Mouse (Mus musculus): ENCODE measurements at regions not wholly inside any gene's neighbourhood (a gene's known extent, or its start where the extent isn't known, plus 50 kb on each side); places are given as distances from the start of the nearest gene placed in this dataset.

GRCm38 (mm10) chr13:34446806-34447205, 101.8 kb upstream of the Slc22a23 start:
- DNase-seq (ENCODE audit: low spot score), result no peak
- no peak overlapping the region for H3K27ac ChIP-seq

DNA sequence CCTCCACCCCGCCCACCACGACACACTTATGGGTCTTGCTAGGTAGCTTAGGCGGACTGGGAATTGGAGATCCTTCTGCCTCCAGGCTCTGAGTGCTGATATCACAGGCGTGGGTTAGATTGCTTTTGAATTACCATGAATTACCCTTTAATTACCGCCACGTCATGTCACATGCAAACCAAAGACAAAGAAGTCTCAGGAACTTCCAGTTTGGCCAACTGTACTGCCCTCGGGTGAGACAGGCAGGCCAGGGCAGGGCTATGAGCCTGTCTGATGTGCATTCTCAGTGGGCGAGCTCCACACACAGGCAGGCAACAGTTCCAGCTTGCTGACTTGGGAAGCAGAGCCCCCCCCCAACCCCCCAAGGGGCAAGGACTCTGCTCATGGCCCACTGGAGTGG, 101.3 kb upstream of the Slc22a23 start:
- 73% methylated on average over 8 of the region's 8 CpGs for WGBS
- no peaks in the 10 kb centered on the region for H3K36me3 ChIP-seq
- no peak for DNase-seq (ENCODE audit: low spot score)
- H3K4me3 ChIP-seq, result no peak overlapping the region
- no peaks in the 10 kb centered on the region for H3K27me3 ChIP-seq (ENCODE audit: low read depth, poor library complexity, severe bottlenecking)
- H3K9me3 ChIP-seq (replicated peaks), result no peaks in the 10 kb centered on the region
- no peak overlapping the region for H3K27ac ChIP-seq
- H3K4me1 ChIP-seq, result no peaks in the 10 kb centered on the region

More at GRCm38 (mm10) chr13:34446806-34447205, 101.8 kb upstream of the Slc22a23 start:
- Histone ChIP-seq H3K4me1 (no peaks in the 10 kb centered on the region), H3K36me3 (no peaks in the 10 kb centered on the region), H3K9me3 (replicated peaks) (no peaks in the 10 kb centered on the region), H3K4me3 (no peak overlapping the region), H3K27me3 (ENCODE audit: low read depth, poor library complexity, severe bottlenecking) (no peaks in the 10 kb centered on the region)

DNA sequence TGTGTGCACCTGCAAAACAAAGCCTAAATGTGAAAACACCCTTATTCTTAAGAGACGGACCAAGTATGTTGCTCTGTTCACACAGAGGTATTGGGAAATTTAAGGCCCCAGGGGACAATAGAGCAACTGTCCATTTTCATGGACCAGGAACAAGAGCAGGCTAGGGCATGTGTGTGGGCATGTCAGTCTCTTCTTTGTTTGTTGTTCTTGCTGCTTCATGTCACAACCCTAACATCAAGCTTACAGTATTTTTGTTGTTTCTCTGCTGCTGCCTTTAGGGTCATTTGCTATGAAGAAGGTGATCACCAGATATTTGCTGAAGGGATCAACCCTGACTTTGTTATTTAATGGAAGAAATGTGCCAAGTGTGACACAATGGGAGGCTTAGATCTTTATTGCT, 96.4 kb upstream of the Slc22a23 start:
- no peaks in the 10 kb centered on the region for H3K4me1 ChIP-seq
- H3K27me3 ChIP-seq (ENCODE audit: low read depth, poor library complexity, severe bottlenecking), result no peaks in the 10 kb centered on the region
- H3K36me3 ChIP-seq, result no peaks in the 10 kb centered on the region
- no peak overlapping the region for H3K4me3 ChIP-seq
- 90% methylated on average over 1 of the region's 1 CpGs for WGBS
- no peaks in the 10 kb centered on the region for H3K9me3 ChIP-seq (replicated peaks)
- no peak for DNase-seq (ENCODE audit: low spot score)
- H3K27ac ChIP-seq, result no peak overlapping the region

DNA sequence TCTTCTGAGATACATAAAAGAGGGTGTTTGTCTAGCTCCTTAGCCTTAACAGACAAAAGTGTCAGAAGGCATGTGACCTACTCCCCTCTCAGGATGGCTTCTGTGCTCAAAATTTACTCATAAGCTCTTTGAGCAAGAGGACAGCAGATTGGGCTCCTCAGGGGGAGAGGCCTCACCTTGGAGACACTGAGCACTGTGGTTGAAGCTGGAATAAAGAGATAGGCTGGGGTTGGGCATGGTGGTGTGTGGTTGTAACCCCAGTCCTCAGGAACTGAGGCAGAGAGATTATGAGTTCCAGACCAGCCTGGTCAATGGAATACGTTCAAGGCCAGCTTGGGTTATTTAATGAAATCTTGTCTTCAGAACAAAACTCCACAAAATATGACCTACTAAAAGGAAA, 82.5 kb upstream of the Slc22a23 start:
- WGBS, result 88% methylated on average over 1 of the region's 1 CpGs

GRCm38 (mm10) chr13:34424921-34425320, 79.9 kb upstream of the Slc22a23 start:
- Histone ChIP-seq H3K9me3 (replicated peaks) (no peaks in the 10 kb centered on the region), H3K27ac (no peak overlapping the region), H3K4me3 (no peak overlapping the region), H3K36me3 (no peaks in the 10 kb centered on the region), H3K4me1 (peaks cover 10% of the 10 kb centered on the region; the same call in 1 of the 2 replicates), H3K27me3 (ENCODE audit: low read depth, poor library complexity, severe bottlenecking) (no peaks in the 10 kb centered on the region)
- 75% methylated on average over 3 of the region's 3 CpGs for WGBS
- no peak for DNase-seq (ENCODE audit: low spot score)

More for the DNA sequence above, 82.5 kb upstream of the Slc22a23 start:
- no peaks in the 10 kb centered on the region for H3K4me1 ChIP-seq
- no peaks in the 10 kb centered on the region for H3K9me3 ChIP-seq (replicated peaks)
- H3K4me3 ChIP-seq, result no peak overlapping the region
- DNase-seq (ENCODE audit: low spot score), result peak; percentile 7
- H3K27me3 ChIP-seq (ENCODE audit: low read depth, poor library complexity, severe bottlenecking), result no peaks in the 10 kb centered on the region
- no peak overlapping the region for H3K27ac ChIP-seq
- H3K36me3 ChIP-seq, result no peaks in the 10 kb centered on the region

GRCm38 (mm10) chr13:34421644-34422043, 76.7 kb upstream of the Slc22a23 start:
- H3K36me3 ChIP-seq, result no peaks in the 10 kb centered on the region
- 84% methylated on average over 3 of the region's 3 CpGs for WGBS
- H3K9me3 ChIP-seq (replicated peaks), result no peaks in the 10 kb centered on the region
- no peak for DNase-seq (ENCODE audit: low spot score)
- peaks cover 10% of the 10 kb centered on the region; the same call in 1 of the 2 replicates for H3K4me1 ChIP-seq
- no peaks in the 10 kb centered on the region for H3K27me3 ChIP-seq (ENCODE audit: low read depth, poor library complexity, severe bottlenecking)
- H3K27ac ChIP-seq, result no peak overlapping the region
- no peak overlapping the region for H3K4me3 ChIP-seq

DNA sequence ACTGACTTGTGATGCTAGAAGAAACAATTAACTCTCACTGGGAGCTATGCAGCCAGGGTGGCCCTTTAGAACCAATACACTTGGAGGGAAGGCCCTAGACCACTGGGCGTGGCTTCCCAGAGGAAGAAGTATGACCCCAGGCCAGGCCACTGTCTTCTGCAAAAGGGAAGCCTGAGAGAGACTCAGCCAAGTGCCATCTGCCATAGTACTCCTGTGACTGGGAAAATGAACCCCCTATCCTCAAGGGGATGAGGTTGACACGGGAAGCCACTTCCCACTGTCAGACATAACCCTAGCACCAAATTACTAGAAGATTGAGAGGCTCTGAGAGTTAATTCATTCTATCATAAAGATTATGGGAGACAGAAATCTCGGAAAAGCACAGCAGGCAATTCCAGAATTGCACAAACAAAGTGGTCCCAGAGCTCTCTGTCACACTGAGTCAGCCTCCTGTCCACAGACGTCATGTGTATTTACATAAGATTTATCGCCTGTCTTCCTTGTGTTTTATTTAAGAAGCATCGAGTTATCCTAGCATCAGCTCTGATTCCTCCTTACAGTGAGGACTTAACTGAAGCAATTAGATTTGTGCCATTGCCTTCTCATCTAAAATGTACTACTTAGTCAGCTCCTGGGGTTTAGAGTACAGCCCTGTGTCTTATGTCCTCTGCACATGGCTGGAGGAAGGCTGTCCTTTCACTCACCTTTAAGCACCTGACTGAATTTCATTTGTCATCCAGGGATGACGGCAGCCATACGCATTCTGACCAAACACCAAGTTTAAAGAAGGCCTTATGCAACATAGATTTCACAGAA, 75.6 kb upstream of the Slc22a23 start:
- Histone ChIP-seq H3K4me1 (peaks cover 10% of the 10 kb centered on the region; the same call in 1 of the 2 replicates), H3K36me3 (no peaks in the 10 kb centered on the region), H3K4me3 (no peak overlapping the region), H3K27ac (no peak overlapping the region), H3K9me3 (replicated peaks) (no peaks in the 10 kb centered on the region), H3K27me3 (ENCODE audit: low read depth, poor library complexity, severe bottlenecking) (no peaks in the 10 kb centered on the region)
- 76% methylated on average over 8 of the region's 8 CpGs for WGBS
- no peak for DNase-seq (ENCODE audit: low spot score)

- Histone ChIP-seq H3K27me3 (ENCODE audit: low read depth, poor library complexity, severe bottlenecking) (no peaks in the 10 kb centered on the region), H3K36me3 (no peaks in the 10 kb centered on the region), H3K9me3 (replicated peaks) (no peaks in the 10 kb centered on the region), H3K27ac (no peak overlapping the region), H3K4me3 (no peak overlapping the region), H3K4me1 (peaks cover 10% of the 10 kb centered on the region; the same call in 1 of the 2 replicates)
- no peak for DNase-seq (ENCODE audit: low spot score)
- 88% methylated on average over 3 of the region's 3 CpGs for WGBS
Observed at GRCm38 (mm10) chr13:34419061-34419460, 74.1 kb upstream of the Slc22a23 start.

DNA sequence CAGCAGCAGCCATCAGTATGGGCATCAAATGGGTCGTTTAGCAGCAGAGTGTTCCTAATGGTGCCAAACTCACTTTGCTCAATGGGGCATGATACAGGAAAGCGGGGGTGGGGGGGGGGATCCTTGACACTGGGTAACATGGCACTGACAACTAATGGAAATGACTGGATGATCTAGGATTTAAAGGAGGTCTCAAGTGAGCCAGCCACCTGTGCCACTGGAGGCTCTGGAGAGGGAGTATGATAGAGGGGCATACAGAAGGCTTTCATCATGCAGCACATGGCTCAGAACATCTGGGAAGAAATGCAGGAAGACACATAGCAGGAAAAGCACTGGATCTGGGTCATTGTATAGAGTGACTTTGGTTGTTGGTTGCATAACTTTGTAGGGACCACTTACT, 71.6 kb upstream of the Slc22a23 start:
- DNase-seq (ENCODE audit: low spot score), result no peak
- Histone ChIP-seq H3K4me1 (peaks cover 10% of the 10 kb centered on the region; the same call in 1 of the 2 replicates), H3K36me3 (no peaks in the 10 kb centered on the region), H3K27ac (no peak overlapping the region), H3K9me3 (replicated peaks) (no peaks in the 10 kb centered on the region), H3K27me3 (ENCODE audit: low read depth, poor library complexity, severe bottlenecking) (no peaks in the 10 kb centered on the region), H3K4me3 (no peak overlapping the region)
- WGBS, result 81% methylated on average over 2 of the region's 2 CpGs

DNA sequence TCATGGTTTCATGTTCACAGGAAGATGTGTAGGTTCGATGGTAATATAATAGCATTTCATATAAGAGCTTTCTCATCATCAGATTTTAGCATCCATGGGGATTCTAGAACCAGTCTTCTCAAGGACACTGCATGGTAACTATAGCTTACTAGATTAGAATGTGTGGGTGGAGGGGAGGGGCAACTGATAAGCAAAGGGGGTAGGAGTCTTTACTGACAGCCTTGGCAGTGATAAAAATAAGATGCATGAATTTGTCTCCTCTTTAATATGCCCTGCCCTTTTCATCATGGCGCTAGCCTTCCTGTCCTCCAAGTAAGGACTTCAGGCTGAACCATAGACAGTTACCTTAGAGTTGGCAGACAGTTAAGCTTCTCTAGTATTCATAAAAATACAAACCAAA, 69.6 kb upstream of the Slc22a23 start:
- Histone ChIP-seq H3K27ac (no peak overlapping the region), H3K9me3 (replicated peaks) (no peaks in the 10 kb centered on the region), H3K36me3 (no peaks in the 10 kb centered on the region), H3K27me3 (ENCODE audit: low read depth, poor library complexity, severe bottlenecking) (no peaks in the 10 kb centered on the region), H3K4me1 (no peaks in the 10 kb centered on the region), H3K4me3 (no peak overlapping the region)
- DNase-seq (ENCODE audit: low spot score), result no peak
- 95% methylated on average over 2 of the region's 2 CpGs for WGBS

DNA sequence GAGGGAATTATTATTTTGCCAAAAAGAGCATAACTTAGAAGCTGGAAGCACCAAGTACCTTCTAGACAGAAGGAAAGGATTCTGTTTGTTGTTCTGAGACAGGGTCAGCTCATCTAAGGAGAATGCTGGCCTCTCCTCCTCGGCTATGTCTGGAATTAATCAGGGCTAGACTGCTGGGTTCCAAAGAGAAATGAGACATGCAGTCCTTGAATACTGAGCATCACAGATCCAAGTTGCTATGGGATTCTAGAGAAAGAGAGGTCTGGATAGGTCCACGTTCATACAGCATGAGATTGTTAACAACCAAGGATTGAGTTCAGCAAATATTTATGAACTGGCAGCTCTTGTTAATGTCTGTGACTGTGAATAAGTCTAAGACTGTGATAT, 63.7 kb upstream of the Slc22a23 start:
- WGBS, result 25% methylated on average over 2 of the region's 2 CpGs
- no peaks in the 10 kb centered on the region for H3K36me3 ChIP-seq
- DNase-seq (ENCODE audit: low spot score), result no peak
- H3K4me3 ChIP-seq, result no peak overlapping the region
- H3K9me3 ChIP-seq (replicated peaks), result no peaks in the 10 kb centered on the region
- H3K27me3 ChIP-seq (ENCODE audit: low read depth, poor library complexity, severe bottlenecking), result no peaks in the 10 kb centered on the region
- peaks cover 9% of the 10 kb centered on the region for H3K4me1 ChIP-seq
- peak overlapping the region; percentile 9; the same call in 1 of the 2 replicates for H3K27ac ChIP-seq

GRCm38 (mm10) chr13:34408007-34408668, 63.2 kb upstream of the Slc22a23 start:
- H3K4me3 ChIP-seq, result no peak overlapping the region
- H3K4me1 ChIP-seq, result peaks cover 9% of the 10 kb centered on the region
- H3K36me3 ChIP-seq, result no peaks in the 10 kb centered on the region
- H3K27me3 ChIP-seq (ENCODE audit: low read depth, poor library complexity, severe bottlenecking), result no peaks in the 10 kb centered on the region
- WGBS, result 44% methylated on average over 4 of the region's 4 CpGs
- no peaks in the 10 kb centered on the region for H3K9me3 ChIP-seq (replicated peaks)
- peak overlapping the region; percentile 9; the same call in 1 of the 2 replicates for H3K27ac ChIP-seq
- DNase-seq (ENCODE audit: low spot score), result peak; percentile 32

DNA sequence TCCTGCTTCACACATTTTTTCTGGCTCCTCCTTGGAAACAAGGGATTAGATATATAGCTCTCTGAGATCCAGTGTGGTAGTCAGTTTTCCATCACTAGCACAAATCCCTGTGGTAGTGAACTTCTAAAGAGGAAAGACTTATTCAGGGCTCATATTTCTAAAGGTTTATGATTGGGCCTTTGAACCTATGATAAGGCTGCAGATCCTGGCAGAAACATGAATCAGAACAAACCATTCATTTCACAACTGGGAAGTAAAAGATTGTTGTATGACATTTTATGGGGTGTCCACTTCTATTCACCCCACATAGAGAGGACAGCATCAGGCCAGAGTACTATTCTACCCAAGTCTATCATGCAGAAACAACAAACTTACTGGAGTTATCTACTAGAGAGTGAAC, 61.3 kb upstream of the Slc22a23 start:
- Histone ChIP-seq H3K4me3 (no peak overlapping the region), H3K9me3 (replicated peaks) (no peaks in the 10 kb centered on the region), H3K27ac (no peak overlapping the region), H3K36me3 (no peaks in the 10 kb centered on the region), H3K4me1 (peaks cover 9% of the 10 kb centered on the region), H3K27me3 (ENCODE audit: low read depth, poor library complexity, severe bottlenecking) (no peaks in the 10 kb centered on the region)
- no peak for DNase-seq (ENCODE audit: low spot score)
